Mouse (Mus musculus) ES-E14 (cell line): ENCODE results near the gene Me1. TPM values are rescaled to one million over a fixed set of nuclear protein-coding genes. Genes with fewer than 3 reads are reported as not detected.
"Not testable (repeated sequence)": the region's sequence is repeated elsewhere in the genome, so short reads cannot be mapped to it uniquely, and the experiment has no call there.

Source experiments
- DNase-seq: peaks from one replicate; pipeline ENCODE4 v3.0.0-alpha.2; 2013; ENCODE audit warnings: low read depth, low spot score
- H3K27ac ChIP-seq: 2 replicates; pipeline ENCODE4 v1.5.1; 2012; ENCODE audit warnings: low read depth, mild to moderate bottlenecking, low read length, moderate library complexity, mixed read lengths; ENCODE audit not compliant: poor library complexity, insufficient read depth, severe bottlenecking
- H3K36me3 ChIP-seq: 2 replicates; pipeline ENCODE4 v1.6.1; 2012; ENCODE audit warnings: mild to moderate bottlenecking, low read length, moderate library complexity, mixed read lengths; ENCODE audit not compliant: control insufficient read depth, poor library complexity, insufficient read depth, severe bottlenecking
- H3K4me1 ChIP-seq, 2 experiments: fragments of 150-350 bp in 1 of 2; sonication (generic) in 1 of 2; 2 replicates each; pipeline ENCODE4 v1.6.1; 2012; ENCODE audit warnings: low read length in 2 of 2, mild to moderate bottlenecking in 1 of 2, mixed read lengths in 1 of 2; ENCODE audit not compliant: control insufficient read depth in 2 of 2, insufficient read depth in 2 of 2, poor library complexity in 1 of 2
- H3K4me3 ChIP-seq, 2 experiments: fragments of 150-350 bp in 1 of 2; sonication (generic) in 1 of 2; 2 replicates each; pipeline ENCODE4 v1.5.1; 2012; ENCODE audit warnings: low read length in 2 of 2, low read depth in 1 of 2, mild to moderate bottlenecking in 1 of 2, mixed read lengths in 1 of 2; ENCODE audit not compliant: insufficient read depth in 1 of 2, poor library complexity in 1 of 2, severe bottlenecking in 1 of 2
- H3K9ac ChIP-seq: 2 replicates; pipeline ENCODE4 v1.6.1; 2012; ENCODE audit warnings: low read depth, mild to moderate bottlenecking, low read length, mixed read lengths; ENCODE audit not compliant: poor library complexity, insufficient read depth, severe bottlenecking
- H3K9me3 ChIP-seq: fragments of 150-350 bp; sonication (generic); 2 replicates; pipeline ENCODE4 v1.6.1; 2012; ENCODE audit warnings: low read depth, mild to moderate bottlenecking, low read length; ENCODE audit not compliant: control insufficient read depth, insufficient read depth
- CHD2 ChIP-seq: IDR thresholded peaks from 2 replicates; pipeline ENCODE4 v1.6.1; 2014; ENCODE audit warnings: mild to moderate bottlenecking, low read depth, low read length, inconsistent platforms
- HCFC1 ChIP-seq: IDR thresholded peaks from 2 replicates; pipeline ENCODE4 v1.6.1; 2012; ENCODE audit warnings: low read length, inconsistent platforms, borderline replicate concordance; ENCODE audit not compliant: insufficient read depth
- MAFK ChIP-seq: IDR thresholded peaks from 2 replicates; pipeline ENCODE4 v1.6.1; 2014; ENCODE audit warnings: mild to moderate bottlenecking, low read depth, low read length, inconsistent platforms; ENCODE audit not compliant: insufficient read depth
- ZC3H11A ChIP-seq: IDR thresholded peaks from 2 replicates; pipeline ENCODE4 v1.6.1; 2012; ENCODE audit warnings: low read depth, mild to moderate bottlenecking, inconsistent platforms, low read length, borderline replicate concordance
- ZNF384 ChIP-seq: IDR thresholded peaks from 2 replicates; pipeline ENCODE4 v1.6.1; 2012; ENCODE audit warnings: low read depth, low read length, inconsistent platforms
- in situ Hi-C, 2 experiments: fragments of 600-800 bp; cut with MboI; formaldehyde crosslinking; loops; one replicate each; pipeline ENCODE4 v1.15.1; 2025; ENCODE audit warnings: low sequenced_read_pairs in 2 of 2, inconsistent platforms in 1 of 2; ENCODE audit not compliant: unreplicated experiment in 2 of 2
- total RNA-seq: library from RNA; depleted of rRNA; stranded (reverse); fragments of 300-350 nt; gene quantifications from 2 replicates; pipeline ENCODE4 v1.2.3, GENCODE M21; 2012

Gene Me1
- total RNA-seq, 1 experiment, result 13.4 TPM

GRCm38 (mm10) chr9:86612091-86612490, 83.7 kb downstream of the Me1 start:
- H3K9ac ChIP-seq, result no peak overlapping the region
- H3K27ac ChIP-seq, result no peak overlapping the region
- no peak overlapping the region for H3K4me3 ChIP-seq
- in situ Hi-C loops, result no loop called here
- H3K4me1 ChIP-seq, result no peaks in the 10 kb centered on the region
- DNase-seq, result no peak
- TF ChIP-seq MAFK (no peak), HCFC1 (no peak)
- no peaks in the 10 kb centered on the region for H3K9me3 ChIP-seq
- no peaks in the 10 kb centered on the region for H3K36me3 ChIP-seq

- Histone ChIP-seq H3K9me3 (no peaks in the 10 kb centered on the region), H3K27ac (no peak overlapping the region), H3K4me3 (no peak overlapping the region), H3K4me1 (no peaks in the 10 kb centered on the region), H3K9ac (no peak overlapping the region), H3K36me3 (no peaks in the 10 kb centered on the region)
- in situ Hi-C loops, result no loop called here
- TF ChIP-seq ZNF384 (no peak), CHD2 (no peak), HCFC1 (no peak), ZC3H11A (no peak), MAFK (no peak)
- DNase-seq, result no peak
These were observed 90.0 kb downstream of the Me1 start for GRCm38 (mm10) chr9:86605776-86606175.

GRCm38 (mm10) chr9:86599723-86600303, 95.9 kb downstream of the Me1 start:
- in situ Hi-C loops, result loop anchor here (10.0 to 25.0 kb wide), 2 partner anchors 145 to 162 kb away; partner anchors contain the start of gene Prss35 (in 1 of the 2)
- H3K4me3 ChIP-seq, result no peak overlapping the region
- TF ChIP-seq ZC3H11A (no peak), CHD2 (no peak), ZNF384 (no peak), HCFC1 (no peak), MAFK (no peak)
- H3K4me1 ChIP-seq, result no peaks in the 10 kb centered on the region
- no peaks in the 10 kb centered on the region for H3K9me3 ChIP-seq
- no peaks in the 10 kb centered on the region for H3K36me3 ChIP-seq
- no peak for DNase-seq
- H3K27ac ChIP-seq, result no peak overlapping the region
- no peak overlapping the region for H3K9ac ChIP-seq

- in situ Hi-C loops, result loop anchor here (10.0 to 25.0 kb wide), 2 partner anchors 148 to 165 kb away; partner anchors contain the start of gene Prss35 (in 1 of the 2)
- not testable (repeated sequence) for H3K27ac ChIP-seq, H3K4me1 ChIP-seq, H3K4me3 ChIP-seq, H3K9ac ChIP-seq, H3K9me3 ChIP-seq, H3K36me3 ChIP-seq, DNase-seq
These were observed 98.8 kb downstream of the Me1 start for GRCm38 (mm10) chr9:86596983-86597382.

GRCm38 (mm10) chr9:86594357-86594767, 101.4 kb downstream of the Me1 start:
- not testable (repeated sequence) for H3K36me3 ChIP-seq, H3K9ac ChIP-seq, DNase-seq, H3K27ac ChIP-seq, H3K9me3 ChIP-seq, H3K4me1 ChIP-seq, H3K4me3 ChIP-seq
- in situ Hi-C loops, result loop anchor here (10.0 to 25.0 kb wide), 2 partner anchors 150 to 168 kb away; partner anchors contain the start of gene Prss35 (in 1 of the 2)
